Mouse (Mus musculus) liver, embryonic 16.5 days (tissue): ENCODE measurements around the gene Ruvbl2. TPM values are rescaled to one million over a fixed set of nuclear protein-coding genes. Genes with fewer than 3 reads are reported as not detected.

Source experiments
- ATAC-seq: fragments of 200-750 bp; cut with Nextera tagmentation; 2 replicates; pipeline ENCODE4 v1.8.0; 2017; ENCODE audit warnings: low read depth, mild to moderate bottlenecking, moderate number of reproducible peaks, moderate library complexity
- H3K27ac ChIP-seq: fragments of 300-500 bp; sonication (generic); 2 replicates; pipeline ENCODE4 v1.5.1; 2014; ENCODE audit warnings: mild to moderate bottlenecking, low read length
- H3K27me3 ChIP-seq: fragments of 300-500 bp; sonication (generic); 2 replicates; pipeline ENCODE4 v1.6.1; 2014; ENCODE audit warnings: low read depth, low read length, mixed read lengths; ENCODE audit not compliant: control insufficient read depth, insufficient read depth
- H3K36me3 ChIP-seq: fragments of 300-500 bp; sonication (generic); 2 replicates; pipeline ENCODE4 v1.6.1; 2014; ENCODE audit warnings: mild to moderate bottlenecking; ENCODE audit not compliant: control insufficient read depth, insufficient read depth
- H3K4me1 ChIP-seq: fragments of 300-500 bp; sonication (generic); 2 replicates; pipeline ENCODE4 v1.6.1; 2014; ENCODE audit warnings: low read depth, low read length, mixed read lengths; ENCODE audit not compliant: control insufficient read depth
- H3K4me2 ChIP-seq: fragments of 300-500 bp; sonication (generic); 2 replicates; pipeline ENCODE4 v1.6.1; 2014; ENCODE audit warnings: low read depth, low read length, mixed read lengths
- H3K4me3 ChIP-seq: fragments of 300-500 bp; sonication (generic); 2 replicates; pipeline ENCODE4 v1.5.1; 2014; ENCODE audit warnings: low read depth, mild to moderate bottlenecking, low read length
- H3K9ac ChIP-seq: fragments of 300-500 bp; sonication (generic); 2 replicates; pipeline ENCODE4 v1.6.1; 2014; ENCODE audit warnings: low read depth, low read length
- H3K9me3 ChIP-seq: fragments of 300-500 bp; sonication (generic); replicated peaks from 2 replicates; pipeline ENCODE4 v1.6.1; 2016; ENCODE audit warnings: low read length; ENCODE audit not compliant: control insufficient read depth
- WGBS: fragments of 180-500 bp; shearing (Covaris S2); extraction: QIAGEN DNeasy Blood & Tissue Kit; methylation state at CpG from one replicate; pipeline ENCODE4 v1.1.7; 2014; ENCODE audit not compliant: insufficient replicate concordance; 5-methylcytosine and 5-hydroxymethylcytosine counted together
- polyA plus RNA-seq: library from polyadenylated mRNA; unstranded; fragments of >200 nt; fragmentation: Nextera tagmentation; extraction: Ambion mirVana; gene quantifications from 2 replicates; pipeline ENCODE4 v1.2.1, GENCODE M21; 2015

The Ruvbl2 gene
- polyA plus RNA-seq, 1 experiment from 2014 or later: 59.4 TPM

DNA sequence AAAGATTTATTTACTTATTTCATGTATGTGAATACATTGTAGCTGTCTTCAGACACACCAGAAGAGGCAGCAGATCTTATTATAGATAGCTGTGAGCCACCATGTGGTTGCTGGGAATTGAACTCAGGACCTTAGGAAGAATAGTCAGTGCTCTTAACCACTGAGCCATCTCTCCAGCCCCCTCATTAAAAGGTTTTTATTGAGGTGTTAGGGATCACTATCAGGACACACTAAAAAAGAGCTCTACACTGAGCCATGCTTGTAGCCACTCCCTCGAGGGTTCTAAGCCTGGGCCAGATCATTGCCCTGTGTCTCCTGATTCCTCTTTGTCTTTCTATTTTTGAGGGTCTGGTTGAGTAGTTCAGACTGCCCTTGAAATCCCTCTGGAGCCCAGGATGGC, 38.6 kb upstream of the Ruvbl2 start:
- Histone ChIP-seq H3K9ac (no peak overlapping the region), H3K9me3 (no peaks in the 10 kb centered on the region), H3K4me2 (no peak overlapping the region), H3K27ac (no peak overlapping the region), H3K36me3 (no peaks in the 10 kb centered on the region; the same call in 1 of the 2 replicates), H3K4me1 (peaks cover 11% of the 10 kb centered on the region), H3K27me3 (no peaks in the 10 kb centered on the region), H3K4me3 (no peak overlapping the region)
- ATAC-seq: no peak
- 22% methylated on average over 1 of the region's 1 CpGs for WGBS

DNA sequence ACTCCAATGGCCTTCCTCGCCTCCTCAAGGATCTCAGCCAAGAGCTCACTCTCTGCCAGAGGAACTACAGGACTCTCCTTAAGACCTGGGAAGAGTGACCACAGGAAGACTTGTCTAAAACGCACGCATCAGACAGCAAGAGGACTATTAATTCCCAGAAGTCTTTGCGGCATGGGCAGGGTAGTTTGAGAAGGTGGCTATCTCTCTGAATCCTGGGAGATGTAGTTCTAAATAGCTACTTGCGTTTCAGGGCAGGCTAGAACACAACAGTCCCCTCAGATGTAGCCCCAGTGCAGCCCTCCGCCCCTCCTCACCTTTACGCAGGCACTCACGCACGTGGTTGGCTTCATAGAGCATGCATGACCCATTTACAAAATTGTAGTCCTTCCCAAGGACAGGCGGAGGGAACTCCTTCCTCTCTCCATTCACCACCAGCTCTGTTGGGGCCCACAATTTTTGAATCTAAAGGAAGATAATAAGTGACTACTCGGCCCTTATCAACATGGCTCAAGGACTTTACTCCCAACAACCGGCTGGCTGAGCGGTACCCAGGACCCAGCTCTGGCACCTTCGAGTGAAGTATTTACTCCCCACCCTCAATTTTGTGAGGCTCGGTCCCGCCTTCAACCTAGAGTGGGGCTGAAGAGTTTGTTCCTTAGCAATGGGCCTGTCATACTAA, 37.5 kb upstream of the Ruvbl2 start:
- Histone ChIP-seq H3K27me3 (no peaks in the 10 kb centered on the region), H3K4me2 (peak overlapping the region; percentile 50; the same call in 1 of the 2 replicates), H3K36me3 (no peaks in the 10 kb centered on the region; the same call in 1 of the 2 replicates), H3K9ac (no peak overlapping the region), H3K4me3 (peak overlapping the region; percentile 21), H3K27ac (peak overlapping the region; percentile 45), H3K4me1 (peaks cover 19% of the 10 kb centered on the region), H3K9me3 (no peaks in the 10 kb centered on the region)
- 47% methylated on average over 16 of the region's 16 CpGs for WGBS
- ATAC-seq: peak; percentile 65

DNA sequence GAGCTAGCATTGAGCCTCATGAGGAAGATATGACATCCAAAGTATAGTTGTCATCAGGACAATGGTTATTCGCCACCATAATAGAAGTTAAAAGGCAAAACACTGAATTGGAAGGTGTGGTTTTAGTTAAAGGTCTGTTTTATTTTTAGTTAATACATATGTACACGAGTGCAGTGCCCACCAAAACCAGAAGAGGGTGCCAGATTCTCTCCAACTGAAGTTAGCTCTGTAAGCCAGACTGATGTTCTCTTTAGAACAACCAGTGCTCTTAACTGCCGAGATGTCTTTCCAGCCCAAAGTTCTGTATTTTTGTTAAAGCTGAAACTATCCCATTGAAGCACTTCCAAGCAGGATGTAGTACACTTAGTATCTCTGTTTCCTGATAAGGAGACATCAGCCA, 33.0 kb upstream of the Ruvbl2 start:
- ATAC-seq: no peak

DNA sequence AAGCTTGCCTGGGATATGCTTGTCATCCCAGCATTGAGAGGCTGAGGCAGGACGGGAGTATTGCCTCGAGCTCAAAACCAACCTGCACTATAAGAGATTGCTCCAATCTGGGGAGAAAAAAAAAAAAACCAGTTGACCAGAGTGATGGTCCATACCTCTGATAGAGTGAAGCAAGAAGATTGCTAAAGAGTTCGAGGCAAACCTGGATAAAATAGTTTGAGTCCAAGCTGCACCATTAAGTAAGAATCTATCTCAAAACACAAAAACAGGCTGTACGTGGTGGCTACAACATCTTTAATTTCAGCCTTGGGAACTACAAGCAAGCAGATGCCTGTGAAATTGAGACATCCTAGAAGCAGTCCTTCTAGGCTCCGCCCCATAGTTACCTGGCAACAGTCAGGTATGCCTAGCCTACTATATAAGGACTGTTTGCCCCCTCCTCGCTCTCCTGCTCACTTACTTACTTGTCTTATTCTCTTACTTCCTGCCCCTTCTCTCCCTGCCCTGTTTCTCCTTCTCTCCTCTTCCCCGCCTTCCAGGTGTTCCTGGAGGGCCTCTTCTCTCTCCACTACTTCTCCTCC, 29.3 kb upstream of the Ruvbl2 start:
- Histone ChIP-seq H3K27me3 (no peaks in the 10 kb centered on the region), H3K4me3 (peak overlapping the region; percentile 78), H3K4me1 (peaks cover 29% of the 10 kb centered on the region), H3K4me2 (peak overlapping the region; percentile 93), H3K9ac (peak overlapping the region; percentile 53), H3K36me3 (peaks cover 11% of the 10 kb centered on the region), H3K27ac (no peak overlapping the region), H3K9me3 (no peaks in the 10 kb centered on the region)
- WGBS: 42% methylated on average over 7 of the region's 7 CpGs
- ATAC-seq: peak; percentile 10

More for the DNA sequence above, 33.0 kb upstream of the Ruvbl2 start:
- no peaks in the 10 kb centered on the region; the same call in 1 of the 2 replicates for H3K36me3 ChIP-seq
- H3K27me3 ChIP-seq: no peaks in the 10 kb centered on the region
- H3K27ac ChIP-seq: no peak overlapping the region
- no peak overlapping the region for H3K9ac ChIP-seq
- H3K4me1 ChIP-seq: peaks cover 27% of the 10 kb centered on the region
- no peak overlapping the region for H3K4me2 ChIP-seq
- H3K9me3 ChIP-seq: no peaks in the 10 kb centered on the region
- no peak overlapping the region for H3K4me3 ChIP-seq
- 5% methylated on average over 3 of the region's 3 CpGs for WGBS

GRCm38 (mm10) chr7:45466283-45467089, 28.6 kb upstream of the Ruvbl2 start, which contains the start of gene Bax:
Bax (minus strand) TSS chr7:45466898.
- Histone ChIP-seq H3K27ac (peak within 1 kb of the TSS; percentile 77), H3K9ac (peak within 1 kb of the TSS; percentile 90), H3K36me3 (peaks cover 11% of the 10 kb centered on the region), H3K4me1 (peaks cover 35% of the 10 kb centered on the region), H3K9me3 (no peaks in the 10 kb centered on the region), H3K4me2 (peak within 1 kb of the TSS; percentile 93), H3K27me3 (no peaks in the 10 kb centered on the region), H3K4me3 (peak within 1 kb of the TSS; percentile 78)
- under 1% methylated on average over 58 of the region's 58 CpGs for WGBS
- ATAC-seq: peak; percentile 83

- WGBS: 72% methylated on average over 9 of the region's 9 CpGs
- no peak overlapping the region for H3K27ac ChIP-seq
- H3K4me2 ChIP-seq: peak overlapping the region; percentile 93
- ATAC-seq: no peak
- H3K4me3 ChIP-seq: peak overlapping the region; percentile 78
- H3K4me1 ChIP-seq: peaks cover 36% of the 10 kb centered on the region
- peak overlapping the region; percentile 90 for H3K9ac ChIP-seq
- H3K27me3 ChIP-seq: no peaks in the 10 kb centered on the region
- peaks cover 11% of the 10 kb centered on the region for H3K36me3 ChIP-seq
- H3K9me3 ChIP-seq: no peaks in the 10 kb centered on the region
These were observed 27.7 kb upstream of the Ruvbl2 start for GRCm38 (mm10) chr7:45465549-45465948.

- H3K27me3 ChIP-seq: no peaks in the 10 kb centered on the region
- no peak for ATAC-seq
- peaks cover 40% of the 10 kb centered on the region for H3K4me1 ChIP-seq
- H3K9ac ChIP-seq: no peak overlapping the region
- H3K4me2 ChIP-seq: no peak overlapping the region
- no peak overlapping the region for H3K27ac ChIP-seq
- WGBS: 88% methylated on average over 12 of the region's 12 CpGs
- no peaks in the 10 kb centered on the region for H3K9me3 ChIP-seq
- peak overlapping the region; percentile 78 for H3K4me3 ChIP-seq
- H3K36me3 ChIP-seq: peaks cover 11% of the 10 kb centered on the region
These were observed 27.2 kb upstream of the Ruvbl2 start for GRCm38 (mm10) chr7:45465112-45465511.

GRCm38 (mm10) chr7:45463987-45464778, 26.3 kb upstream of the Ruvbl2 start:
- Histone ChIP-seq H3K9me3 (no peaks in the 10 kb centered on the region), H3K27me3 (no peaks in the 10 kb centered on the region), H3K36me3 (peaks cover 11% of the 10 kb centered on the region), H3K4me3 (no peak overlapping the region), H3K4me1 (peaks cover 43% of the 10 kb centered on the region), H3K9ac (no peak overlapping the region), H3K4me2 (no peak overlapping the region), H3K27ac (0 out of 2 replicates have a peak overlapping the region, but pooled peaks have one; percentile 43)
- no peak for ATAC-seq
- WGBS: 84% methylated on average over 7 of the region's 7 CpGs
